Mouse (Mus musculus) stomach, embryonic 14.5 days (tissue): ENCODE results near the gene Rnf121. TPM values are rescaled to one million over a fixed set of nuclear protein-coding genes. Genes with fewer than 3 reads are reported as not detected.

ENCODE experiments used
- ATAC-seq: fragments of 200-750 bp; cut with Nextera tagmentation; 2 replicates; pipeline ENCODE4 v1.8.0; 2017; ENCODE audit warnings: low read depth, moderate TSS enrichment; ENCODE audit not compliant: insufficient number of reproducible peaks, insufficient read depth, low FRiP score
- H3K27ac ChIP-seq: fragments of 300-500 bp; sonication (generic); 2 replicates; pipeline ENCODE4 v1.5.1; 2014; ENCODE audit warnings: mild to moderate bottlenecking, low read length, moderate library complexity, mixed read lengths
- H3K27me3 ChIP-seq: fragments of 300-500 bp; sonication (generic); 2 replicates; pipeline ENCODE4 v1.6.1; 2014; ENCODE audit warnings: low read length, control low read depth, mixed read lengths; ENCODE audit not compliant: control insufficient read depth, insufficient read depth
- H3K36me3 ChIP-seq: fragments of 300-500 bp; sonication (generic); 2 replicates; pipeline ENCODE4 v1.6.1; 2014; ENCODE audit warnings: mild to moderate bottlenecking, control low read depth, low read length, moderate library complexity, mixed read lengths; ENCODE audit not compliant: control insufficient read depth, insufficient read depth
- H3K4me1 ChIP-seq: fragments of 300-500 bp; sonication (generic); 2 replicates; pipeline ENCODE4 v1.6.1; 2014; ENCODE audit warnings: low read length, control low read depth, mixed read lengths; ENCODE audit not compliant: control insufficient read depth, insufficient read depth
- H3K4me2 ChIP-seq: fragments of 300-500 bp; sonication (generic); replicated peaks from 2 replicates; pipeline ENCODE4 v1.6.1; 2014; ENCODE audit warnings: low read depth, low read length, control low read depth
- H3K4me3 ChIP-seq: fragments of 300-500 bp; sonication (generic); 2 replicates; pipeline ENCODE4 v1.5.1; 2014; ENCODE audit warnings: low read depth, low read length, control low read depth
- H3K9ac ChIP-seq: fragments of 300-500 bp; sonication (generic); replicated peaks from 2 replicates; pipeline ENCODE4 v1.6.1; 2014; ENCODE audit warnings: low read depth, mild to moderate bottlenecking, control low read depth, low read length, moderate library complexity, mixed read lengths
- H3K9me3 ChIP-seq: fragments of 300-500 bp; sonication (generic); 2 replicates; pipeline ENCODE4 v1.6.1; 2016; ENCODE audit warnings: low read depth, low read length, control low read depth; ENCODE audit not compliant: control insufficient read depth
- WGBS: fragments of 180-500 bp; shearing (Covaris S2); extraction: QIAGEN DNeasy Blood & Tissue Kit; methylation state at CpG from one replicate; pipeline ENCODE4 v1.1.7; 2014; 5-methylcytosine and 5-hydroxymethylcytosine counted together
- polyA plus RNA-seq: library from polyadenylated mRNA; unstranded; fragments of >200 nt; fragmentation: Nextera tagmentation; extraction: Ambion mirVana; gene quantifications from 2 replicates; pipeline ENCODE4 v1.2.1, GENCODE M21; 2014

Gene Rnf121
- polyA plus RNA-seq, 1 experiment from 2014 or later: 26.1 TPM

- Histone ChIP-seq H3K4me1 (no peaks in the 10 kb centered on the region), H3K27me3 (no peaks in the 10 kb centered on the region), H3K4me3 (no peak overlapping the region), H3K9me3 (no peaks in the 10 kb centered on the region), H3K27ac (no peak overlapping the region), H3K9ac (no peak overlapping the region), H3K36me3 (peaks cover 55% of the 10 kb centered on the region), H3K4me2 (no peak overlapping the region)
- WGBS: 96% methylated on average over 5 of the region's 5 CpGs
- no peak for ATAC-seq
Measured at GRCm38 (mm10) chr7:102081784-102082183, 16.5 kb upstream of the Rnf121 start.

DNA sequence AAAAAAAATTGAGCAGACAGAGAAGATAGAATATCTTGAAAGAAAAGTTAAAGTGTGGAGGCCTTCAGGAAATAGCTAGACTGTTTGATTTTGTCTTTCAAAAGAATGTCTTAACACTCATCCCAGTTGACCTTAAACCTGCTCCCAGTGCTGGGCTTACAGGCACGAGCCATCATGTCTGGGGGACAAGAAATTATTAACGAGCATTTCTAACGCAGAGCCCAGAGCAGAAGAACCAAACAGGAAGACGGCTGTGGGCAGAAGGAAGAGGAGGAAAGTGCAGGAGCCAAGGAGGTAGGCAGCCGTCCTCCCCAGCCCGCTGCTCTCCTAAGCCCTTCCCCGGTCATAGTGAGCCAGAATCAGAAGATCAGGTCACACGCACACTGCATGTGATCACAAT, 15.0 kb upstream of the Rnf121 start:
- Histone ChIP-seq H3K9ac (no peak overlapping the region), H3K4me1 (no peaks in the 10 kb centered on the region), H3K27me3 (no peaks in the 10 kb centered on the region), H3K4me3 (no peak overlapping the region), H3K36me3 (peaks cover 64% of the 10 kb centered on the region), H3K9me3 (no peaks in the 10 kb centered on the region), H3K27ac (no peak overlapping the region), H3K4me2 (no peak overlapping the region)
- WGBS: 81% methylated on average over 8 of the region's 8 CpGs
- no peak for ATAC-seq

GRCm38 (mm10) chr7:102078517-102078916, 13.2 kb upstream of the Rnf121 start:
- Histone ChIP-seq H3K9ac (no peak overlapping the region), H3K4me1 (no peaks in the 10 kb centered on the region), H3K27me3 (no peaks in the 10 kb centered on the region), H3K36me3 (peaks cover 79% of the 10 kb centered on the region), H3K9me3 (no peaks in the 10 kb centered on the region), H3K4me3 (no peak overlapping the region), H3K4me2 (no peak overlapping the region), H3K27ac (no peak overlapping the region)
- ATAC-seq: no peak
- WGBS: 75% methylated on average over 7 of the region's 7 CpGs

- peaks cover 79% of the 10 kb centered on the region for H3K36me3 ChIP-seq
Measured at GRCm38 (mm10) chr7:102076714-102077296, 11.5 kb upstream of the Rnf121 start.

DNA sequence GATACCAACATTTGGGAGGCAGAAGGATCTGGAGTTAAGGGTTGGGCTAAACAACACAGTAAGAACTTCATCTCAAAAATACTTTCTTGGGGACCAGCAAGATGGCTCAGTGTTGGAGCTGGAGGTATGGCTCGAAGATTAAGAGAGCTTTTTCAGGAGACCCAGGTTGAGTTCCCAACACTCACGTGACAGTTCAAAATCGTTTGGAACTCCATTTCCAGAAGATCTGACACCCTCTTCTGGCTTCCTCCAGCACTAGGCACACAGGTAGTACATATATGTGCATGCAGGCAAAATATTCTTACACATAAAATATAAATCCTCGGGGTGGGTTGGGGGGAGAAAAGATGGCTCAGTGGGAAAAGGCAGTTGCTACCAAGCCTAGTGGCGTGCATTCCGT, 1.1 kb upstream of the Rnf121 start:
- Histone ChIP-seq H3K4me2 (peak overlapping the region; percentile 59), H3K9ac (peak overlapping the region; percentile 65; the same call in 1 of the 2 replicates), H3K9me3 (no peaks in the 10 kb centered on the region), H3K36me3 (no peaks in the 10 kb centered on the region), H3K4me1 (peaks cover 9% of the 10 kb centered on the region), H3K4me3 (peak overlapping the region; percentile 74), H3K27me3 (no peaks in the 10 kb centered on the region), H3K27ac (peak overlapping the region; percentile 87; the same call in 1 of the 2 replicates)
- WGBS: 71% methylated on average over 6 of the region's 6 CpGs
- no peak for ATAC-seq

More at GRCm38 (mm10) chr7:102076714-102077296, 11.5 kb upstream of the Rnf121 start:
- WGBS: 83% methylated on average over 7 of the region's 7 CpGs
- Histone ChIP-seq H3K9me3 (no peaks in the 10 kb centered on the region), H3K4me2 (no peak overlapping the region), H3K27me3 (no peaks in the 10 kb centered on the region), H3K4me1 (no peaks in the 10 kb centered on the region), H3K27ac (no peak overlapping the region), H3K9ac (no peak overlapping the region), H3K4me3 (no peak overlapping the region)
- no peak for ATAC-seq

GRCm38 (mm10) chr7:102064655-102065045, 619 bp downstream of the Rnf121 start:
- 2% methylated on average over 9 of the region's 9 CpGs for WGBS
- Histone ChIP-seq H3K9ac (peak overlapping the region; percentile 65), H3K4me2 (peak overlapping the region; percentile 61), H3K36me3 (peaks cover 1% of the 10 kb centered on the region; the same call in 1 of the 2 replicates), H3K9me3 (no peaks in the 10 kb centered on the region), H3K27me3 (no peaks in the 10 kb centered on the region), H3K4me1 (peaks cover 9% of the 10 kb centered on the region), H3K4me3 (peak overlapping the region; percentile 74), H3K27ac (peak overlapping the region; percentile 87; the same call in 1 of the 2 replicates)
- ATAC-seq: 0 out of 2 replicates have a peak, but pooled peaks have one; percentile 0

GRCm38 (mm10) chr7:102063891-102064290, 1.4 kb downstream of the Rnf121 start:
- ATAC-seq: no peak
- Histone ChIP-seq H3K4me1 (peaks cover 9% of the 10 kb centered on the region), H3K4me3 (peak overlapping the region; percentile 74), H3K9me3 (no peaks in the 10 kb centered on the region), H3K27me3 (no peaks in the 10 kb centered on the region), H3K36me3 (peaks cover 9% of the 10 kb centered on the region; the same call in 1 of the 2 replicates), H3K4me2 (peak overlapping the region; percentile 61), H3K27ac (no peak overlapping the region), H3K9ac (no peak overlapping the region)
- WGBS: 81% methylated on average over 9 of the region's 9 CpGs

DNA sequence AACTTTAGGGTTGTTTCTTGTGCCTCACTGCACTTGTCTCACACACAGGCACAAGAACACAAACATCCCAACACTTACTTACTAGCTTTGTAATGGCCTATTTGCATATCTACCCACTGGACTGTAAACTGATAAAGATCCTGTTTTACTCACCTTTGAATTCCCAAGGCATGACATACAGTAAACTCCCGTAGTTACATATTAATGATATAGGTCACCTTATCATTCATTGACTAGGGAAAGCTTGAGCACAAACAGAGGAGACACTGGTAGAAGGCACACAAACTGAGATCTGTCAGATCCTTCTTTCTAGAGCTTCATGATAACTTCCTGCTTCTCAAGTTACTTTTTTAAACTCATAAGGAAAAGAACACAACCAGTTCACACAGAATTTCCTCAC, 3.1 kb downstream of the Rnf121 start:
- Histone ChIP-seq H3K4me1 (peaks cover 9% of the 10 kb centered on the region), H3K27ac (no peak overlapping the region), H3K27me3 (no peaks in the 10 kb centered on the region), H3K36me3 (peaks cover 9% of the 10 kb centered on the region; the same call in 1 of the 2 replicates), H3K9me3 (no peaks in the 10 kb centered on the region), H3K4me3 (no peak overlapping the region), H3K4me2 (no peak overlapping the region), H3K9ac (no peak overlapping the region)
- WGBS: 69% methylated on average over 1 of the region's 1 CpGs
- ATAC-seq: no peak

- Histone ChIP-seq H3K4me3 (no peak overlapping the region), H3K36me3 (peaks cover 12% of the 10 kb centered on the region; the same call in 1 of the 2 replicates), H3K9ac (no peak overlapping the region), H3K9me3 (no peaks in the 10 kb centered on the region), H3K4me2 (no peak overlapping the region), H3K4me1 (peaks cover 6% of the 10 kb centered on the region), H3K27ac (no peak overlapping the region), H3K27me3 (no peaks in the 10 kb centered on the region)
- 78% methylated on average over 3 of the region's 3 CpGs for WGBS
- ATAC-seq: no peak
Measured at GRCm38 (mm10) chr7:102061353-102061752, 3.9 kb downstream of the Rnf121 start.
